8 mouse cellular contexts compared by ENCODE assay signal in genomic region chr6:108457063-108457405, GRCm38 (mm10).
DNase-seq lines count a peak whose midpoint lies in the region; ATAC-seq and TF ChIP-seq lines count a peak whose summit lies in the region.

No protein-coding gene starts in this region.

- H3K4me1 ChIP-seq in limb, embryonic 15.5 days, result peaks cover 34% of the 10 kb centered on the region
- peaks cover 18% of the 10 kb centered on the region for H3K4me1 ChIP-seq in midbrain, postnatal 0 days (ENCODE audit: insufficient read depth, low read length)
- peaks cover 5% of the 10 kb centered on the region for H3K4me1 ChIP-seq in thymus, adult 2 months (replicated peaks; ENCODE audit: control insufficient read depth, insufficient read depth, low read length)

- no peaks in the 10 kb centered on the region for H3K27me3 ChIP-seq in limb, embryonic 15.5 days
- no peaks in the 10 kb centered on the region for H3K27me3 ChIP-seq in midbrain, postnatal 0 days (ENCODE audit: insufficient read depth, low read length)
- no peaks in the 10 kb centered on the region for H3K27me3 ChIP-seq in thymus, adult 2 months (ENCODE audit: control insufficient read depth, insufficient read depth, low read length)

- peak overlapping the region; percentile 37 for H3K4me2 ChIP-seq in limb, embryonic 15.5 days
- peak overlapping the region; percentile 44; the same call in 1 of the 2 replicates for H3K4me2 ChIP-seq in midbrain, postnatal 0 days (ENCODE audit: low read depth, low read length, poor library complexity, severe bottlenecking)

- H3K9ac ChIP-seq in limb, embryonic 15.5 days, result no peak overlapping the region
- peak overlapping the region; percentile 48; the same call in 1 of the 2 replicates for H3K9ac ChIP-seq in midbrain, postnatal 0 days (replicated peaks; ENCODE audit: low read length, poor library complexity, severe bottlenecking)

- TF ChIP-seq POLR2A in thymus, adult 2 months (IDR thresholded peaks at IDR 0.05; ENCODE audit: control insufficient read depth, extremely low read depth, insufficient read depth, low read length, poor library complexity), result no peak

- no peak for TF ChIP-seq CTCF in left cerebral cortex, adult 2 months (IDR thresholded peaks at IDR 0.05)
- TF ChIP-seq CTCF in midbrain, postnatal 0 days (IDR thresholded peaks at IDR 0.05), result no peak
- no peak for TF ChIP-seq CTCF in thymus, adult 2 months (IDR thresholded peaks at IDR 0.05; ENCODE audit: borderline replicate concordance, control insufficient read depth, extremely low read depth, insufficient read depth, low read length, poor library complexity)

- ATAC-seq in limb, embryonic 15.5 days (ENCODE audit: insufficient number of reproducible peaks, low FRiP score, low TSS enrichment, low read depth), result no peak
- ATAC-seq in midbrain, postnatal 0 days (ENCODE audit: low FRiP score), result peak; percentile 42; the same call in 1 of the 2 replicates

- no peak for DNase-seq in left cerebral cortex, adult 2 months (ENCODE audit: extremely low spot score in 1 of 2, low spot score in 2 of 2)
- no peak for DNase-seq in left cerebral cortex, adult 11 months (ENCODE audit: low spot score)
- DNase-seq in embryo, embryonic 10.5 days (ENCODE audit: low spot score), result peak; percentile 45
- DNase-seq in heart, postnatal 14 days, result peak; percentile 36 to 40
- DNase-seq in midbrain, postnatal 0 days (ENCODE audit: low spot score), result no peak
- DNase-seq in adrenal gland, adult 18-20 months (ENCODE audit: low spot score in 2 of 2), result no peak
- DNase-seq in thymus, adult 2 months, result no peak

- 8% methylated on average over 5 of the region's 5 CpGs for WGBS in limb, embryonic 15.5 days
- 7% methylated on average over 4 of the region's 5 CpGs for WGBS in midbrain, postnatal 0 days
- 31% methylated on average over 5 of the region's 5 CpGs for WGBS in thymus, adult 2 months

- no peak overlapping the region; the same call in 1 of the 2 replicates for H3K4me3 ChIP-seq in left cerebral cortex, adult 2 months
- H3K4me3 ChIP-seq in limb, embryonic 15.5 days, result no peak overlapping the region
- H3K4me3 ChIP-seq in midbrain, postnatal 0 days (ENCODE audit: low read depth, low read length), result no peak overlapping the region
- H3K4me3 ChIP-seq in thymus, adult 2 months (ENCODE audit: control insufficient read depth, insufficient read depth, low read length), result no peak overlapping the region

- no peaks in the 10 kb centered on the region for H3K9me3 ChIP-seq in limb, embryonic 15.5 days
- no peaks in the 10 kb centered on the region for H3K9me3 ChIP-seq in midbrain, postnatal 0 days (ENCODE audit: low read length)

- no peaks in the 10 kb centered on the region for H3K36me3 ChIP-seq in limb, embryonic 15.5 days
- no peaks in the 10 kb centered on the region for H3K36me3 ChIP-seq in midbrain, postnatal 0 days (ENCODE audit: insufficient read depth, low read length)
- H3K36me3 ChIP-seq in thymus, adult 2 months (ENCODE audit: control insufficient read depth, insufficient read depth, low read length), result no peaks in the 10 kb centered on the region

- peak overlapping the region; percentile 93 for H3K27ac ChIP-seq in left cerebral cortex, adult 2 months
- H3K27ac ChIP-seq in limb, embryonic 15.5 days, result peak overlapping the region; percentile 87
- H3K27ac ChIP-seq in midbrain, postnatal 0 days (ENCODE audit: low read depth, low read length), result no peak overlapping the region
- no peak overlapping the region for H3K27ac ChIP-seq in thymus, adult 2 months (ENCODE audit: control insufficient read depth, insufficient read depth, low read length)

- intact Hi-C loops in left cerebral cortex, adult 2 months (cut with DNase I), result loop anchor here (2.0 to 5.0 kb wide), 5 partner anchors 20 to 120 kb away; no protein-coding TSS in a partner anchor
- intact Hi-C loops in heart, postnatal 14 days (cut with DNase I), result loop anchor here (5.0 kb wide), 2 partner anchors 75 to 205 kb away; partner anchors contain the start of gene Bhlhe40

Comparison
In these comparisons a context has a peak if more than half of its experiments do, and no peak if none do; other contexts are left out.
1. DNase-seq: peak in embryo, embryonic 10.5 days (single experiment) and heart, postnatal 14 days (2 of 2); none in left cerebral cortex, adult 2 months (0 of 2), left cerebral cortex, adult 11 months (single experiment), midbrain, postnatal 0 days (single experiment), adrenal gland, adult 18-20 months (0 of 2) and thymus, adult 2 months (single experiment).
2. H3K27ac ChIP-seq: peak in left cerebral cortex, adult 2 months (single experiment) and limb, embryonic 15.5 days (single experiment); none in midbrain, postnatal 0 days (single experiment) and thymus, adult 2 months (single experiment).